Mouse (Mus musculus): ENCODE data around the gene Rpl13.

The Rpl13 gene

DNA sequence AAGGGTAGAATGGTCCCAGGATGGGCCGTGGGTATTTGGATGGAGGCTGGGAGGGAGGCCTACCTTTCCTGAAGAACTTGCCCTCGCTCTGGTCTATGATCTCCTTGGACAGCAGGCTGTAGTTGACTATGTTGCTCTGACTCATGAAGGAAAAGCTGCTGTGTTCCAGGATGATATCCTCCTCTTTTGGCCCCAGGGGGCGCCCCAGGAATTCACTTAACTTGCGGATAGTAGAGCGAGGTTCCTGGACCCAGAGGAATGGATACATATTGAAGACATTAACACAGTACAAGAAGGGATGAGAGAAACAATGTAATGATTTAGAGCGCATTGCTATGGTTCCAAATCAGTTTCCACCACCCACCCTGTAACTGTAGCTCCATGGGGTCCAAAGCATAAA lies 43.1 kb downstream of the Rpl13 start:
- no peak for DNase-seq (ENCODE audit: extremely low read depth, insufficient read length, low spot score)

GRCm38 (mm10) chr8:123146390-123146789 lies 44.2 kb downstream of the Rpl13 start:
- DNase-seq (ENCODE audit: extremely low read depth, insufficient read length, low spot score): no peak

DNA sequence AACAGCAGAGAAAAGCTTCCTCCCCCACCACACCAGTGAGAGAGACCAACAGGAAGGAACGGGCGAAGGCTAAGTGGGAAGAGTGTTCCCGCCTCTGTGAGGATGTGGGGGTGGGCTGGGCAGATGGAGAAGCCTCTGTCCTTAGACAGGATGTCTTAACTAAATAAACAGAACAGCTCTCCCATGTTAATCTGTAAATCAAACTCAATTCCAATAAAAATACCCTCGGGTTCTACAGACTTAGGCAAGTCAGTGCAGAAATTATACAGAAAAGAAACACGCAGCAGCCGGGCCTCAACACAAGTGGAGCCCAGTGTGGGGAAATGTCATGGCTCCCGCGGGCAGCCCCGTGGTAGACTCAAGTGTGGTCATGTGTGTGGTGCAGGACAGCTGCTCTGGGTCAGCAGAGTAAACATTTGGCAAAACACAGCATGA lies 48.6 kb downstream of the Rpl13 start:
- DNase-seq (ENCODE audit: extremely low read depth, insufficient read length, low spot score): no peak
